Mouse (Mus musculus): ENCODE results near the gene Adgrv1. TPM values are rescaled to one million over a fixed set of nuclear protein-coding genes. Genes with fewer than 3 reads are reported as not detected.
A peak's percentile ranks its signal among the peaks of the same experiment; 100 is the strongest.

The Adgrv1 gene
- polyA plus RNA-seq, 1 experiment from 2014 or later: 2.2 TPM

DNA sequence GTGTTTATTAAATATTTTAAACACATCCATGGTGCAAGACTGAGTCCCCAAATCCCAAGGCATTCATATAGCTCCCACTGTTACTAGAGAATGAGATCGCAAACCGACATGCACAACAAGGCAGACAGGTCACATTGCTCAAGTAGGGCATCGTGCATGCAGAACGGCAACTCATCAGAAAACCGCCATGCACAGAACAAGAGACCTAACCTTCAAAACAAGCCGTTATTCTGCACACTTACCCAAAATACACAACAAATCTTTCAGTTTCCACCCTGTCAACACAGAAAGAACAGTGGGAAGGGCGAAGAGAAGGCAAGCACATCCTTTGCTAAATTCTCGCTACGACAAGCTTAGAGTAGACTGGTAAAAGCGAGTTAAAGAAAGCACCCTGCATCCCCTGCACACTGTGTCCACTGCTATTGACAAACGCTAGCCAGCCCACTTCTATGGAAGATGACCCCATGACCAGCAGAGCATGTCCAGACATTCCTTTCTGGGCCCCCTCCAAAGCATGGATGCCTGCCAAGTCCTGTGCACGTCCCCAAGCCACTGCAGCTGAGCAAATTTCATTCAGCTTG, 62.6 kb downstream of the Adgrv1 start:
- 46% methylated on average over 12 of the region's 12 CpGs for WGBS
- TF ChIP-seq EP300 (IDR thresholded peaks at IDR 0.05): no peak
- no peak for TF ChIP-seq CTCF (IDR thresholded peaks at IDR 0.05)
- Histone ChIP-seq H3K4me2 (replicated peaks; ENCODE audit: low read depth, low read length) (0 out of 2 replicates have a peak overlapping the region, but pooled peaks have one; percentile 9), H3K9me3 (ENCODE audit: low read length) (no peaks in the 10 kb centered on the region), H3K27ac (ENCODE audit: low read length) (no peak overlapping the region), H3K36me3 (ENCODE audit: insufficient read depth, low read length) (no peaks in the 10 kb centered on the region), H3K4me3 (ENCODE audit: low read depth, low read length) (no peak overlapping the region), H3K9ac (replicated peaks; ENCODE audit: low read depth) (no peak overlapping the region), H3K4me1 (ENCODE audit: insufficient read depth, low read depth, low read length) (no peaks in the 10 kb centered on the region), H3K27me3 (replicated peaks; ENCODE audit: insufficient read depth, low read length) (no peaks in the 10 kb centered on the region)
- ATAC-seq: no peak
- DNase-seq (ENCODE audit: low spot score): peak; percentile 5

DNA sequence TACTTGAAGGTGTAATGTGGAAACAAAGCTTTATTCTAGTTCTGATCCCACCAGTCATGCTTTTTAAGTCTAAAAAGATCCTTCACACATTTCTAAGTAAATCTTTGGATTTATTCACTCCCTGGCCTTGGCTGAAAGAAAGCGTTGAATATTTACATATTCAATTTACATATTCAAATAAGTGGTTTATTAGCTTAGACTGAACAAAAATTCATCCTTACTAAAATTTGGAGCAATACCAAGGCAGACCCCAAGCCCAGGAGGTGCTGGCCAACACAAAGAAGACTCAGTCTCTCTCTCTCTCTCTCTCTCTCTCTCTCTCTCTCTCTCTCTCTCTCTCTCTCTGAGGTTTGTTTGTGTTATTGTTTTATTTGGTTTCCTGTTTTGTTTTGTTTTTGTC, 82.9 kb downstream of the Adgrv1 start:
- ATAC-seq: no peak
- Histone ChIP-seq H3K4me2 (replicated peaks; ENCODE audit: low read depth, low read length) (no peak overlapping the region), H3K4me1 (ENCODE audit: insufficient read depth, low read depth, low read length) (no peaks in the 10 kb centered on the region), H3K36me3 (ENCODE audit: insufficient read depth, low read length) (no peaks in the 10 kb centered on the region), H3K27ac (ENCODE audit: low read length) (no peak overlapping the region), H3K4me3 (ENCODE audit: low read depth, low read length) (no peak overlapping the region), H3K27me3 (replicated peaks; ENCODE audit: insufficient read depth, low read length) (no peaks in the 10 kb centered on the region), H3K9ac (replicated peaks; ENCODE audit: low read depth) (no peak overlapping the region), H3K9me3 (ENCODE audit: low read length) (no peaks in the 10 kb centered on the region)
- no peak for DNase-seq (ENCODE audit: low spot score)
- TF ChIP-seq EP300 (IDR thresholded peaks at IDR 0.05): no peak
- no peak for TF ChIP-seq CTCF (IDR thresholded peaks at IDR 0.05)
- WGBS: 78% methylated on average over 1 of the region's 1 CpGs

- Histone ChIP-seq H3K9me3 (ENCODE audit: low read length) (no peaks in the 10 kb centered on the region), H3K4me1 (ENCODE audit: insufficient read depth, low read depth, low read length) (no peaks in the 10 kb centered on the region), H3K9ac (replicated peaks; ENCODE audit: low read depth) (no peak overlapping the region), H3K27me3 (replicated peaks; ENCODE audit: insufficient read depth, low read length) (no peaks in the 10 kb centered on the region), H3K4me2 (replicated peaks; ENCODE audit: low read depth, low read length) (no peak overlapping the region), H3K4me3 (ENCODE audit: low read depth, low read length) (no peak overlapping the region), H3K27ac (ENCODE audit: low read length) (no peak overlapping the region), H3K36me3 (ENCODE audit: insufficient read depth, low read length) (no peaks in the 10 kb centered on the region)
- DNase-seq (ENCODE audit: low spot score) (no peak), ATAC-seq (no peak)
- WGBS: 67% methylated on average over 2 of the region's 2 CpGs
- TF ChIP-seq EP300 (IDR thresholded peaks at IDR 0.05) (no peak), CTCF (IDR thresholded peaks at IDR 0.05) (no peak)
Measured at GRCm38 (mm10) chr13:81534916-81535315, 98.0 kb downstream of the Adgrv1 start.

DNA sequence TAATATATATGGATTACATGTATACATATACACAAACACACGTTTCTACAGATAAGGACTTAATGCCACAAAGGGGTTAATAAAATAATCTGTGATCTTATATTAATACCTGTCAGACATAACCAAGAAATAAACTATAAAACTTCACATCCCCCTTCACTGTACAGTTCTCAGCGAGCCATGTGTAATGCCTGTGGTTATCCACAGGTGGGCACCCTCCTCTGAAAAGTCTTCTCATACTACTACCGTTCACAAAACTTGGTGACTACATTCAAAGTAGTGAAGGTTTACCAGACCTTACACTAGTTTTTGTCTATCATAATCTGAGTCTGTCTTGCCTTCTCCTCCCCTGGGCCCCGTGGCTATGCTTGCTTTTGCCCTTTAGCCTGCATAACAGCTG, 106.3 kb downstream of the Adgrv1 start:
- ATAC-seq: no peak
- Histone ChIP-seq H3K4me3 (ENCODE audit: low read depth, low read length) (no peak overlapping the region), H3K4me2 (replicated peaks; ENCODE audit: low read depth, low read length) (no peak overlapping the region), H3K4me1 (ENCODE audit: insufficient read depth, low read depth, low read length) (no peaks in the 10 kb centered on the region), H3K27ac (ENCODE audit: low read length) (no peak overlapping the region), H3K36me3 (ENCODE audit: insufficient read depth, low read length) (no peaks in the 10 kb centered on the region), H3K9ac (replicated peaks; ENCODE audit: low read depth) (no peak overlapping the region), H3K27me3 (replicated peaks; ENCODE audit: insufficient read depth, low read length) (no peaks in the 10 kb centered on the region), H3K9me3 (ENCODE audit: low read length) (no peaks in the 10 kb centered on the region)
- peak; percentile 60 for TF ChIP-seq CTCF (IDR thresholded peaks at IDR 0.05)
- TF ChIP-seq EP300 (IDR thresholded peaks at IDR 0.05): no peak
- DNase-seq (ENCODE audit: low spot score): no peak
- 37% methylated on average over 4 of the region's 4 CpGs for WGBS

DNA sequence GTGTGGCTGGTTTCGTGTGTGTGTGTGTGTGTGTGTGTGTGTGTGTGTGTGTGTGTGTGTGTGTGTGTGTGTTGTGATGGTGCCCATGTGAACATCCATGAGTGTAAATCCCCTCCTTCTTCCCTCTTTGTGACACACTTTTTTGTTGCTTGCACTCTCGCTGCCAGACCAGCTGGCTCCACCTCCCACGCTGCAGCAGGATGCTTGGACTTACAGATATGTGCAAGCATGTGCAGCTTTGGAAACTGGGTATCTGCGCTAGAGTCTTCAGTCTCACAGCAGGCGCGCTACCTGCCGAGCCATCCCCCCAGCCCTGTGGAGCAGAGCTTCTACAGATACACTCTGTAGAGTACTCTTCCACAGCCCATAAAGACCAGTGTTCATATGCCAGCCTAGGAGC, 122.8 kb downstream of the Adgrv1 start:
- 73% methylated on average over 7 of the region's 7 CpGs for WGBS
- no peak overlapping the region for H3K9ac ChIP-seq (replicated peaks; ENCODE audit: low read depth)
- H3K27me3 ChIP-seq (replicated peaks; ENCODE audit: insufficient read depth, low read length): no peaks in the 10 kb centered on the region
- H3K4me1 ChIP-seq (ENCODE audit: insufficient read depth, low read depth, low read length): no peaks in the 10 kb centered on the region
- no peak overlapping the region for H3K27ac ChIP-seq (ENCODE audit: low read length)
- DNase-seq (ENCODE audit: low spot score) (no peak), ATAC-seq (no peak)
- no peaks in the 10 kb centered on the region for H3K9me3 ChIP-seq (ENCODE audit: low read length)
- no peak overlapping the region for H3K4me3 ChIP-seq (ENCODE audit: low read depth, low read length)
- TF ChIP-seq CTCF (IDR thresholded peaks at IDR 0.05) (no peak), EP300 (IDR thresholded peaks at IDR 0.05) (no peak)
- H3K4me2 ChIP-seq (replicated peaks; ENCODE audit: low read depth, low read length): no peak overlapping the region
- no peaks in the 10 kb centered on the region for H3K36me3 ChIP-seq (ENCODE audit: insufficient read depth, low read length)

DNA sequence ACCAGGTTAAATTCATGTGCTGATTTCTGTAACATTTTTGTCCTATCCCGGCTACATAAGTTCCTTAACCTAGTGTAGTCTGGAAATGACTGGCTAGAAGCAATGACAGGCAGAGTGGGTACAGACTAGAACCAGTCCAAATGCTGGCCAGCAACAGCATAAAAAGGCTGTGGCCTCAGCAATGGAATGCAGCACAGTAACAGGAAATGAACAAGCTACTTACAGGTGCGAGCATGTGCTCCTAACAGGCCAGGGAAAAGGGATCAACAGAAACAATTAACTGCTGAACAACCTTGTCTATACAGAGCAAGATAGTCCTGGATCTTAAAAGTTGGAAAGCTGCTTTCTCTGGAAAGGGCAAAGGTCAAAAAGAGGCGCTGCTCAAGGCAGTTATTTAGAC, 135.9 kb downstream of the Adgrv1 start:
- no peak overlapping the region for H3K4me2 ChIP-seq (replicated peaks; ENCODE audit: low read depth, low read length)
- TF ChIP-seq CTCF (IDR thresholded peaks at IDR 0.05) (no peak), EP300 (IDR thresholded peaks at IDR 0.05) (no peak)
- no peaks in the 10 kb centered on the region for H3K4me1 ChIP-seq (ENCODE audit: insufficient read depth, low read depth, low read length)
- WGBS: 42% methylated on average over 3 of the region's 3 CpGs
- H3K9ac ChIP-seq (replicated peaks; ENCODE audit: low read depth): no peak overlapping the region
- ATAC-seq (no peak), DNase-seq (ENCODE audit: low spot score) (no peak)
- H3K4me3 ChIP-seq (ENCODE audit: low read depth, low read length): no peak overlapping the region
- no peaks in the 10 kb centered on the region for H3K27me3 ChIP-seq (replicated peaks; ENCODE audit: insufficient read depth, low read length)
- H3K27ac ChIP-seq (ENCODE audit: low read length): no peak overlapping the region
- H3K36me3 ChIP-seq (ENCODE audit: insufficient read depth, low read length): no peaks in the 10 kb centered on the region
- H3K9me3 ChIP-seq (ENCODE audit: low read length): no peaks in the 10 kb centered on the region

DNA sequence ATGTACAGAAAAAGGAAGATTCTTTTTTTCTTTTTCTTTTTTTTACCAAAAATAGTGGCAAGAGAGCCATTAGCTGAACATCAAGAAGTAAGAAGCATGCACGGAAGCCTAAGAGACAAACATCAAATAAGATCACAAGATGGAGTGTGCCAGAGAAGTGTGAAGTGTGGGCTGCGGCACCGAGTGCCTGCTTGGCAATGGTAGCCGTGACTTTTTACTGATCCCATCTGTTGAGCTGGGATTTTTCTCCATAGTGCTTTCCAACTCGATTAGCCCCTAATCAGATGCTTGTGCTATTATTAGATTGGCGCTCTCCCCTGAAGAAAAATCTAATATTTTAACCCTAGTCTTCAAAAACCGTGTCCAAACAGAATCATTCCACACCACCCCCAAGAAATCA, 141.0 kb downstream of the Adgrv1 start:
- WGBS: 54% methylated on average over 7 of the region's 7 CpGs
- H3K9me3 ChIP-seq (ENCODE audit: low read length): no peaks in the 10 kb centered on the region
- no peak overlapping the region for H3K27ac ChIP-seq (ENCODE audit: low read length)
- no peaks in the 10 kb centered on the region for H3K4me1 ChIP-seq (ENCODE audit: insufficient read depth, low read depth, low read length)
- H3K4me2 ChIP-seq (replicated peaks; ENCODE audit: low read depth, low read length): no peak overlapping the region
- ATAC-seq: no peak
- H3K36me3 ChIP-seq (ENCODE audit: insufficient read depth, low read length): no peaks in the 10 kb centered on the region
- DNase-seq (ENCODE audit: low spot score): no peak
- no peaks in the 10 kb centered on the region for H3K27me3 ChIP-seq (replicated peaks; ENCODE audit: insufficient read depth, low read length)
- H3K9ac ChIP-seq (replicated peaks; ENCODE audit: low read depth): no peak overlapping the region
- no peak for TF ChIP-seq EP300 (IDR thresholded peaks at IDR 0.05)
- no peak for TF ChIP-seq CTCF (IDR thresholded peaks at IDR 0.05)
- H3K4me3 ChIP-seq (ENCODE audit: low read depth, low read length): no peak overlapping the region
